Mouse (Mus musculus) hindbrain, embryonic 14.5 days (tissue): Measurements from ENCODE around the gene Kcmf1. TPM values are rescaled to one million over a fixed set of nuclear protein-coding genes. Genes with fewer than 3 reads are reported as not detected.
A peak's percentile ranks its signal among the peaks of the same experiment; 100 is the strongest.
"Not testable (repeated sequence)": the region's sequence is repeated elsewhere in the genome, so short reads cannot be mapped to it uniquely, and the experiment has no call there.

ENCODE experiments used
- ATAC-seq: fragments of 200-750 bp; cut with Nextera tagmentation; 2 replicates; pipeline ENCODE4 v1.8.0; 2017; ENCODE audit warnings: moderate number of reproducible peaks, mild to moderate bottlenecking, moderate TSS enrichment, moderate library complexity; ENCODE audit not compliant: low FRiP score
- DNase-seq: peaks from one replicate; pipeline ENCODE4 v3.0.0-alpha.2; 2015; ENCODE audit warnings: low spot score
- H3K27ac ChIP-seq: fragments of 300-500 bp; sonication (generic); 2 replicates; pipeline ENCODE4 v1.5.1; 2014; ENCODE audit warnings: mild to moderate bottlenecking, moderate library complexity
- H3K27me3 ChIP-seq: fragments of 300-500 bp; sonication (generic); 2 replicates; pipeline ENCODE4 v1.6.1; 2014; ENCODE audit warnings: mild to moderate bottlenecking, low read length, mixed read lengths; ENCODE audit not compliant: control insufficient read depth, insufficient read depth
- H3K36me3 ChIP-seq: fragments of 300-500 bp; sonication (generic); replicated peaks from 2 replicates; pipeline ENCODE4 v1.6.1; 2014; ENCODE audit not compliant: control insufficient read depth, insufficient read depth
- H3K4me1 ChIP-seq: fragments of 300-500 bp; sonication (generic); replicated peaks from 2 replicates; pipeline ENCODE4 v1.6.1; 2014; ENCODE audit warnings: antibody characterized with exemption, low read length, mixed read lengths; ENCODE audit not compliant: control insufficient read depth, insufficient read depth
- H3K4me2 ChIP-seq: fragments of 300-500 bp; sonication (generic); replicated peaks from 2 replicates; pipeline ENCODE4 v1.6.1; 2014; ENCODE audit warnings: mild to moderate bottlenecking, moderate library complexity
- H3K4me3 ChIP-seq: fragments of 300-500 bp; sonication (generic); replicated peaks from 2 replicates; pipeline ENCODE4 v1.5.1; 2014; ENCODE audit warnings: mild to moderate bottlenecking, low read length
- H3K9ac ChIP-seq: fragments of 300-500 bp; sonication (generic); 2 replicates; pipeline ENCODE4 v1.6.1; 2014
- H3K9me3 ChIP-seq: fragments of 300-500 bp; sonication (generic); 2 replicates; pipeline ENCODE4 v1.6.1; 2016; ENCODE audit warnings: low read length; ENCODE audit not compliant: control insufficient read depth
- WGBS: fragments of 180-500 bp; shearing (Covaris S2); extraction: QIAGEN DNeasy Blood & Tissue Kit; methylation state at CpG from one replicate; pipeline ENCODE4 v1.1.7; 2014; 5-methylcytosine and 5-hydroxymethylcytosine counted together
- polyA plus RNA-seq: library from polyadenylated mRNA; unstranded; fragments of >200 nt; fragmentation: Nextera tagmentation; extraction: Ambion mirVana; gene quantifications from 2 replicates; pipeline ENCODE4 v1.2.1, GENCODE M21; 2014

Kcmf1 gene
- polyA plus RNA-seq, 1 experiment from 2014 or later = 41.1 TPM

GRCm38 (mm10) chr6:72834518-72834917 is 65.3 kb downstream of the Kcmf1 start:
- Histone ChIP-seq H3K27ac (no peak overlapping the region), H3K9ac (no peak overlapping the region), H3K4me1 (no peaks in the 10 kb centered on the region), H3K4me2 (no peak overlapping the region), H3K36me3 (no peaks in the 10 kb centered on the region), H3K9me3 (no peaks in the 10 kb centered on the region), H3K4me3 (no peak overlapping the region), H3K27me3 (no peaks in the 10 kb centered on the region)
- no peak for ATAC-seq
- DNase-seq = no peak
- 61% methylated on average over 4 of the region's 4 CpGs for WGBS

GRCm38 (mm10) chr6:72831858-72832257 is 67.9 kb downstream of the Kcmf1 start:
- Histone ChIP-seq H3K4me3 (no peak overlapping the region), H3K9me3 (no peaks in the 10 kb centered on the region), H3K4me2 (no peak overlapping the region), H3K27me3 (no peaks in the 10 kb centered on the region), H3K36me3 (no peaks in the 10 kb centered on the region), H3K9ac (no peak overlapping the region), H3K4me1 (no peaks in the 10 kb centered on the region), H3K27ac (no peak overlapping the region)
- 68% methylated on average over 3 of the region's 3 CpGs for WGBS
- ATAC-seq (no peak), DNase-seq (no peak)

- no peak overlapping the region for H3K9ac ChIP-seq
- H3K27ac ChIP-seq = no peak overlapping the region
- H3K4me2 ChIP-seq = no peak overlapping the region
- H3K4me3 ChIP-seq = no peak overlapping the region
- WGBS = 38% methylated on average over 3 of the region's 3 CpGs
- ATAC-seq = 0 out of 2 replicates have a peak, but pooled peaks have one; percentile 50
- DNase-seq = peak; percentile 78
- no peaks in the 10 kb centered on the region for H3K4me1 ChIP-seq
- no peaks in the 10 kb centered on the region for H3K9me3 ChIP-seq
- H3K36me3 ChIP-seq = no peaks in the 10 kb centered on the region
- no peaks in the 10 kb centered on the region for H3K27me3 ChIP-seq
These were observed 68.5 kb downstream of the Kcmf1 start for GRCm38 (mm10) chr6:72831276-72831675.

- ATAC-seq (no peak), DNase-seq (no peak)
- H3K27ac ChIP-seq = no peak overlapping the region
- no peak overlapping the region for H3K4me3 ChIP-seq
- no peak overlapping the region for H3K9ac ChIP-seq
- H3K4me2 ChIP-seq = no peak overlapping the region
- no peaks in the 10 kb centered on the region for H3K27me3 ChIP-seq
- 84% methylated on average over 3 of the region's 3 CpGs for WGBS
- no peaks in the 10 kb centered on the region for H3K36me3 ChIP-seq
- no peaks in the 10 kb centered on the region for H3K9me3 ChIP-seq
- H3K4me1 ChIP-seq = peaks cover 7% of the 10 kb centered on the region
These were observed 70.9 kb downstream of the Kcmf1 start for GRCm38 (mm10) chr6:72828857-72829256.

GRCm38 (mm10) chr6:72828037-72828436 is 71.7 kb downstream of the Kcmf1 start:
- not testable (repeated sequence) for DNase-seq, H3K9me3 ChIP-seq, H3K9ac ChIP-seq, H3K4me3 ChIP-seq, H3K27ac ChIP-seq, H3K4me1 ChIP-seq, ATAC-seq, H3K27me3 ChIP-seq, H3K36me3 ChIP-seq
- 7% methylated on average over 9 of the region's 9 CpGs for WGBS
- H3K4me2 ChIP-seq = peak overlapping the region; percentile 6; the same call in 1 of the 2 replicates

- H3K9ac ChIP-seq = no peak overlapping the region
- no peaks in the 10 kb centered on the region for H3K27me3 ChIP-seq
- no peak for DNase-seq
- 0 out of 2 replicates have a peak overlapping the region, but pooled peaks have one; percentile 51 for H3K4me2 ChIP-seq
- 44% methylated on average over 9 of the region's 9 CpGs for WGBS
- peaks cover 7% of the 10 kb centered on the region for H3K4me1 ChIP-seq
- H3K36me3 ChIP-seq = no peaks in the 10 kb centered on the region
- no peaks in the 10 kb centered on the region for H3K9me3 ChIP-seq
- no peak overlapping the region for H3K4me3 ChIP-seq
- no peak overlapping the region for H3K27ac ChIP-seq
- no peak for ATAC-seq
These were observed 74.0 kb downstream of the Kcmf1 start for GRCm38 (mm10) chr6:72825762-72826161.

- H3K4me3 ChIP-seq = peak overlapping the region; percentile 18
These were observed 74.6 kb downstream of the Kcmf1 start for GRCm38 (mm10) chr6:72824971-72825737.

GRCm38 (mm10) chr6:72813456-72813855 is 86.3 kb downstream of the Kcmf1 start:
- H3K36me3 ChIP-seq = no peaks in the 10 kb centered on the region
- no peak overlapping the region for H3K4me2 ChIP-seq
- no peak overlapping the region for H3K27ac ChIP-seq
- no peak for DNase-seq
- H3K4me1 ChIP-seq = no peaks in the 10 kb centered on the region
- no peak overlapping the region for H3K9ac ChIP-seq
- H3K27me3 ChIP-seq = no peaks in the 10 kb centered on the region
- no peak for ATAC-seq
- WGBS = 76% methylated on average over 9 of the region's 9 CpGs
- no peaks in the 10 kb centered on the region for H3K9me3 ChIP-seq
- no peak overlapping the region for H3K4me3 ChIP-seq

More at GRCm38 (mm10) chr6:72824971-72825737, 74.6 kb downstream of the Kcmf1 start:
- peaks cover 7% of the 10 kb centered on the region for H3K4me1 ChIP-seq
- ATAC-seq (peak; percentile 79), DNase-seq (no peak)
- H3K27me3 ChIP-seq = no peaks in the 10 kb centered on the region
- 3% methylated on average over 26 of the region's 26 CpGs for WGBS
- peak overlapping the region; percentile 41 for H3K9ac ChIP-seq
- no peaks in the 10 kb centered on the region for H3K9me3 ChIP-seq
- H3K4me2 ChIP-seq = peak overlapping the region; percentile 51
- H3K27ac ChIP-seq = 0 out of 2 replicates have a peak overlapping the region, but pooled peaks have one; percentile 33
- no peaks in the 10 kb centered on the region for H3K36me3 ChIP-seq

GRCm38 (mm10) chr6:72810248-72810647 is 89.5 kb downstream of the Kcmf1 start:
- Histone ChIP-seq H3K4me2 (no peak overlapping the region), H3K4me3 (no peak overlapping the region), H3K27me3 (no peaks in the 10 kb centered on the region), H3K9me3 (no peaks in the 10 kb centered on the region), H3K4me1 (no peaks in the 10 kb centered on the region), H3K27ac (no peak overlapping the region), H3K9ac (no peak overlapping the region), H3K36me3 (no peaks in the 10 kb centered on the region)
- 74% methylated on average over 7 of the region's 7 CpGs for WGBS
- DNase-seq = no peak
- no peak for ATAC-seq
